Comparison of ENCODE assay signal across 8 mouse cellular contexts in the genomic region with DNA sequence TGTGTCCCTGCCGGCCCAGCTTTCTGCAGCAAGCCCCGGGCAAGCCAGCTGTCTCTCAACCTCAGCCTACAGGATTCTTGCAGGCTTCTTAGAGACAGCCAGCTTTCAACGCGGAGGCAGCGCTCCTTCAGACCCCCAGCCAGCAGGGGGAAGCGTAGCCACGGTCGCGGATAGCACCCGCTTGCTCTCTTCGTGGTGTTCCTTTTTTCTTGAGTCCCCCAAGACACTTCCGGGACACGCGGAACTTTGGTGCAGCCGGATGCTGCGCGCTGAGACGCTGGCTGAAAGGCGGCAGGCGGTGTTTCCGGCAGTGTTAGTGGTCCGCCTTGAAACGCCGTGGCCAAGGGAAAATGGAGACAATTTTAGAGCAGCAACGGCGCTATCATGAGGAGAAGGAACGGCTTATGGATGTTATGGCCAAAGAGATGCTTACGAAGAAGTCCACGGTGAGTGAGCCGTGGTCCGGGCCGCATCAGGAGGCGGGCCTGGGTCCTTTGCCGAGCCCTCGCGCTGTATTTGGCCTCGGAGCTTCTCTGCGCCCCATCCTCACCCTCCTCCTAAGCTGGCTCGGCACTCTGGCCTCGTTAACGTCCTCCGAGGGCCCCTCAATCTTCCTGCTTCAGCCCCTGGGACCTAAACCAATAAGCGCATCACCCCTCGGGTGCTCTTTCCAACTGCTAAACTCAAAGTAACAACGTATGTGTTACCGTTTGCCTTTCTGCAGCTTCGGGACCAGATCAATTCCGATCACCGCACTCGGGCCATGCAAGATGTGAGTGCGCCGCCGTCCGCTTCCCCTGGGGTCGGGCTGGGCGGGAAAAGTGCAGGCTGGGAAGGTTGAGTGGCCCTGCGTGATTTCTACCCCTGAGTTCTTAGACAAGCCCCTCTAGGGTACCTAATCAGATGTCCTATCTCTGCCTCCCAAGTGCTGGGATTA. TPM values are rescaled to one million over a fixed set of nuclear protein-coding genes. Genes with fewer than 3 reads are reported as not detected.
A peak's percentile ranks its signal among the peaks of the same experiment; 100 is the strongest.
DNase-seq lines count a peak whose midpoint lies in the region; ATAC-seq lines count a peak whose summit lies in the region.

A gene (plus strand): TSS at position 232 of the 937 bp plus-strand sequence.

- peaks cover 26% of the 10 kb centered on the region for H3K79me2 ChIP-seq in macrophage (ENCODE audit: inconsistent target)

- H3K9ac ChIP-seq in hindbrain, embryonic 15.5 days, result peak within 1 kb of the TSS; percentile 62

- H3K4me1 ChIP-seq in hindbrain, embryonic 15.5 days (replicated peaks), result peaks cover 24% of the 10 kb centered on the region

- H3K4me3 ChIP-seq in hindbrain, embryonic 15.5 days, result peak within 1 kb of the TSS; percentile 62
- peak within 1 kb of the TSS; percentile 89 for H3K4me3 ChIP-seq in macrophage (ENCODE audit: inconsistent target)

- DNase-seq in T-cell, adult 2 months (ENCODE audit: low spot score), result peak; percentile 97
- peak; percentile 93 to 96 for DNase-seq in cerebellum, postnatal 36 days
- DNase-seq in frontal cortex, postnatal 36 days (ENCODE audit: low spot score in 2 of 2), result peak; percentile 96 to 98
- peak; percentile 94 to 95 for DNase-seq in left cerebral cortex, adult 18-20 months (ENCODE audit: low spot score in 2 of 2)
- peak; percentile 96 for DNase-seq in right cerebral cortex, adult 18-20 months
- peak; percentile 76 for DNase-seq in urinary bladder, postnatal 10 days (ENCODE audit: low spot score)

- peaks cover 31% of the 10 kb centered on the region for H3K36me3 ChIP-seq in hindbrain, embryonic 15.5 days
- peaks cover 23% of the 10 kb centered on the region for H3K36me3 ChIP-seq in macrophage (ENCODE audit: inconsistent target)

- no peaks in the 10 kb centered on the region for H3K9me3 ChIP-seq in hindbrain, embryonic 15.5 days

- under 1% methylated on average over 57 of the region's 57 CpGs for WGBS in hindbrain, embryonic 15.5 days
- WGBS in macrophage (ENCODE audit: missing documents), result under 1% methylated on average over 55 of the region's 57 CpGs

- peak within 1 kb of the TSS; percentile 84 for H3K4me2 ChIP-seq in hindbrain, embryonic 15.5 days

- ATAC-seq in hindbrain, embryonic 15.5 days (ENCODE audit: low FRiP score, low read depth), result peak; percentile 93

- peak within 1 kb of the TSS; percentile 67; the same call in 1 of the 2 replicates for H3K27ac ChIP-seq in hindbrain, embryonic 15.5 days (replicated peaks)
- H3K27ac ChIP-seq in macrophage, result peak within 1 kb of the TSS; percentile 74

- peaks cover 9% of the 10 kb centered on the region for H3K27me3 ChIP-seq in hindbrain, embryonic 15.5 days

RNA-seq across cellular contexts. Expression of the gene that starts here (rescaled TPM):
- polyA plus RNA-seq in hindbrain, embryonic 15.5 days (2015; fragmentation: Nextera tagmentation; extraction: Ambion mirVana), result 96.2 and 106 TPM in 2 replicates
- total RNA-seq in left cerebral cortex, adult 18-20 months (2021), result 10 to 100 TPM; 33.9 to 42.3 TPM
- total RNA-seq in macrophage (2018; cell fraction: chromatin; rRNA removed), result 10 to 100 TPM; 29.3 to 87.9 (median 60.7) TPM
- total RNA-seq in macrophage (2018; cell fraction: cytosol; rRNA removed), result 10 to 100 TPM; 30.9 to 47.9 (median 40.8) TPM
- 10 to 100 TPM; 20.8 to 65.4 (median 32.2) TPM for total RNA-seq in macrophage (2018; cell fraction: nucleus; rRNA removed)
- 38.3 to 63.8 TPM (median 62.7 TPM) in 3 replicates for polyA plus RNA-seq in macrophage (2018)

Comparison
In these comparisons a context has a peak if more than half of its experiments do, and no peak if none do; other contexts are left out.
1. Peak in every context shown above with its lines: DNase-seq, ATAC-seq, H3K4me3 ChIP-seq and H3K27ac ChIP-seq.